Mouse (Mus musculus) bone marrow macrophage, adult 2 months (primary cell): ENCODE results near the gene Gm20431.

Experiments used
- CTCF ChIP-seq: IDR thresholded peaks from 2 replicates; pipeline ENCODE4 v1.5.1; 2012; ENCODE audit warnings: low read depth, mild to moderate bottlenecking, low read length, moderate library complexity
- POLR2A ChIP-seq: IDR thresholded peaks from 2 replicates; pipeline ENCODE4 v1.6.1; 2012; ENCODE audit warnings: mild to moderate bottlenecking, low read depth, low read length, borderline replicate concordance

GRCm38 (mm10) chr2:167586976-167587375, 74.3 kb downstream of the Gm20431 start:
- TF ChIP-seq CTCF (no peak), POLR2A (no peak)
